Mouse (Mus musculus) spleen, adult 18-20 months (tissue): ENCODE results near the gene Tm4sf19.

Experiments
- DNase-seq, 2 experiments: peaks; one replicate each; pipeline ENCODE4 v3.0.0; 2022; ENCODE audit warnings: mixed read lengths in 2 of 2

Tm4sf19 gene

GRCm38 (mm10) chr16:32400267-32400666 lies at the start of gene Tm4sf19:
Tm4sf19 (plus strand) TSS chr16:32400506.
- DNase-seq = no peak

- DNase-seq = no peak
These were observed 49.5 kb upstream of the Tm4sf19 start for GRCm38 (mm10) chr16:32350776-32351175.

- DNase-seq = no peak
These were observed 36.8 kb upstream of the Tm4sf19 start for GRCm38 (mm10) chr16:32363530-32363929.

GRCm38 (mm10) chr16:32371351-32371750 lies 29.0 kb upstream of the Tm4sf19 start:
- peak in 1 of 2 experiments; percentile 38 for DNase-seq

GRCm38 (mm10) chr16:32379575-32379974 lies 20.7 kb upstream of the Tm4sf19 start:
- DNase-seq = no peak

- DNase-seq = no peak
These were observed 17.4 kb upstream of the Tm4sf19 start for GRCm38 (mm10) chr16:32382901-32383300.

- no peak for DNase-seq
These were observed 15.4 kb upstream of the Tm4sf19 start for GRCm38 (mm10) chr16:32384885-32385284.

- DNase-seq = no peak
These were observed 13.5 kb upstream of the Tm4sf19 start for GRCm38 (mm10) chr16:32386826-32387225.

- no peak for DNase-seq
These were observed 11.3 kb upstream of the Tm4sf19 start for GRCm38 (mm10) chr16:32389049-32389448.

GRCm38 (mm10) chr16:32389841-32390240 lies 10.5 kb upstream of the Tm4sf19 start:
- no peak for DNase-seq

- DNase-seq = no peak
These were observed 9.4 kb upstream of the Tm4sf19 start for GRCm38 (mm10) chr16:32390882-32391281.

GRCm38 (mm10) chr16:32395679-32396540 lies 4.4 kb upstream of the Tm4sf19 start:
- DNase-seq = no peak

- DNase-seq = no peak
These were observed 3.8 kb upstream of the Tm4sf19 start for GRCm38 (mm10) chr16:32396541-32396835.

- no peak for DNase-seq
These were observed 2.1 kb upstream of the Tm4sf19 start for GRCm38 (mm10) chr16:32398206-32398605.

- DNase-seq = peak; percentile 32 to 40
These were observed 1.1 kb downstream of the Tm4sf19 start for GRCm38 (mm10) chr16:32401335-32401965.

GRCm38 (mm10) chr16:32402818-32403217 lies 2.5 kb downstream of the Tm4sf19 start:
- DNase-seq = no peak

- no peak for DNase-seq
These were observed 5.4 kb downstream of the Tm4sf19 start for GRCm38 (mm10) chr16:32405716-32406115.

- DNase-seq = no peak
These were observed 6.4 kb downstream of the Tm4sf19 start for GRCm38 (mm10) chr16:32406671-32407070.

GRCm38 (mm10) chr16:32407730-32408129 lies 7.4 kb downstream of the Tm4sf19 start:
- no peak for DNase-seq

- no peak for DNase-seq
These were observed 17.2 kb downstream of the Tm4sf19 start for GRCm38 (mm10) chr16:32417457-32417856.

- peak; percentile 84 to 89 for DNase-seq
These were observed 19.5 kb downstream of the Tm4sf19 start, which contains the start of gene Tctex1d2 for GRCm38 (mm10) chr16:32419517-32420483. Tctex1d2 (plus strand) TSS chr16:32419702.

- DNase-seq = no peak
These were observed 27.2 kb downstream of the Tm4sf19 start for GRCm38 (mm10) chr16:32427506-32427905.

- DNase-seq = peak; percentile 62 to 69
These were observed 30.3 kb downstream of the Tm4sf19 start, which contains the start of gene Pcyt1a for GRCm38 (mm10) chr16:32430474-32431046. Pcyt1a (plus strand) TSS chr16:32430921.
